Mouse (Mus musculus): ENCODE results near the gene Lrrfip1.
A peak's percentile ranks its signal among the peaks of the same experiment; 100 is the strongest.

The Lrrfip1 gene

DNA sequence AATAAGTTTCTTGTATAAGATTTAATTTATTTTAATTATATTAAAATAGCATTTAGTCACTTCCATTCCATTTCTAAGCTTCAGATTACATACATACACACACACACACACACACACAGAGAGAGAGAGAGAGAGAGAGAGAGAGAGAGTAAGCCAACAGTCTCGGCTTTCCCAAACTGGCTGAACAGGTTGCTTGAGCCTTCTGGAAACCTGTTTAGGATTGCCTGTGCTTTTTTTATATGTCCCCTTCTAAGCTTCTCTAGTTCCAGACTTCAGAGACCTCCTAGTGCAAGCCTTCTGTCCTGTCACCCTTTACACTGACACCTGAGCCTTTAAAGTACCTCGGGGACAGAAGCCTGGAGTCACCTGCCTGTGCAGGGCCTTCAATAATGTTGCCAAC lies 87.1 kb downstream of the Lrrfip1 start:
- no peak for DNase-seq (ENCODE audit: low read depth, low spot score)

DNA sequence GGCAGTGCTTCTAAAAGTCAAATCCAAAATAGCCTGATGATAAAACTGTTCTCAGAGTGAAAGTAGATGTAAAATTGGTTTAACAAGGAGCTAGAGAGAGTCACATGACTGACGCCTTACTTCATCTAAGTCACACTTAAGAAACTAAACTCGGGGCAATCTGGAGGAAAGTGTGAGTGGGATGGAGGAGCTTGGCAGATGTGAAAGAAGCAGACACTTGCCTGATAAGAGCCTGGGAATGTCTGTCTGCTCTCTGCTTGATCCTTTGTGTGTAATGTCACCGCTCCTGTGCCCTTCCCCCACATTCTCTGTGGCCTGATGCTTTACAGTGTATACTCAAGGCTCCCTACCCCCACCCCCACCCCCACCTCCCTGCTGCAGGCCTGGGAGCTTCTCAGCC lies 87.8 kb downstream of the Lrrfip1 start:
- no peak for DNase-seq (ENCODE audit: low read depth, low spot score)

DNA sequence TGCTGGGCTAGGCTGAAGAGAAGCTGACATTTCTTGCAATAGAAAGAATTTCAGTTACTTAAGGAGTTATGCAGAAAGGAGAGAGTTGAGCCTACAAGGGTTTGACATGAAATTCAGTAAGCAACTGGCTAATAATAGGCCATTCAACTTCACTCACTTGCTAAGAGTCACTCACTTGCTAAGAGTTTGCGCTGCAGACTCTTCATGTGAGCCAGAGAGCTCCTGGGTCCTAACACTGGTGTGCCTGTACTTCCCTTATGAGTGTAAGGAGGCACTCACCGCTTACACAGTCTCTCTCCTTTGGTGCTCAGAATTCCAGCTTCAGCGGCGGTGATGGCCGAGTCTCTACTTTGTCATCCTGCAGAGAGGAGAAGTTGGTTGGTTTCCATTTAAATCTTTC lies 88.2 kb downstream of the Lrrfip1 start:
- DNase-seq (ENCODE audit: low read depth, low spot score), result no peak

DNA sequence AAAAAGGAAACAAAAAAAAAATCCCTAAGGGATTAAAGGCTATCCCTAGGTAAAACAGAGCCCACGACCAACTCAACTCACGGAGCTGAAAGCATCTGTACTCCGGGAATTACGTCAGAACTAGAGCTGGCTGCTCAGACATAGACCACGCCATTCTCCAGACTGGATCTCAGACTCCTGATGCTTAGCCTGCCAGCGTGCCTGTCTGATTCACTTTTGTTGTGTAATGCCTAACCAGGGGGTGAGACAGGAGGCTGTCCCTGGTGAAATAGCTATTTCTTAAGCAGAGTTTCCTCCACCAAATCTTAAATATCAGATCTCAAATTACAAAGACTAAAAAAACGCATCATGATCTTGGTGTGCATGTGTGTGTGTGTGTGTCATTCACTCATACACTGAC lies 89.5 kb downstream of the Lrrfip1 start:
- DNase-seq (ENCODE audit: low read depth, low spot score), result no peak

DNA sequence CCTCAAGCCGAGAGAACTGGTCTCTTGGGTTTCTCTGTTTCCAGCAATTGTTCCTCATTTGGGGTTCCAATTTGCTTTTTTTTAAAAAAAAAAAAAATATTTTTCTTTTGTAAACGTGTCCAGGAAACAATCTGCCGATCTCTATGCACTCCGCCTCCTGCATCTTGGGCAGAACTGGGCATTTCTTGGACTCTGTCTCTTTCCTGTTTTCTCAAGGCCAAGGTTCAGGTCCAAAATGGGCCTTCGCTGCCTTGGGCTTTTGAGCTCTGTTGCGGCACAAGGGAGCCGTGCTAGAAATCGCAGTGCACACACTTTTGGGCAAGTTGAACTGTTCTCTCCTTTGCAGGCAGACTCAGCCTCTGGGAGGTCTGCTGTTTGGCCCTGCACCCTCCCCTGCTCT lies 90.4 kb downstream of the Lrrfip1 start:
- DNase-seq (ENCODE audit: low read depth, low spot score), result no peak

DNA sequence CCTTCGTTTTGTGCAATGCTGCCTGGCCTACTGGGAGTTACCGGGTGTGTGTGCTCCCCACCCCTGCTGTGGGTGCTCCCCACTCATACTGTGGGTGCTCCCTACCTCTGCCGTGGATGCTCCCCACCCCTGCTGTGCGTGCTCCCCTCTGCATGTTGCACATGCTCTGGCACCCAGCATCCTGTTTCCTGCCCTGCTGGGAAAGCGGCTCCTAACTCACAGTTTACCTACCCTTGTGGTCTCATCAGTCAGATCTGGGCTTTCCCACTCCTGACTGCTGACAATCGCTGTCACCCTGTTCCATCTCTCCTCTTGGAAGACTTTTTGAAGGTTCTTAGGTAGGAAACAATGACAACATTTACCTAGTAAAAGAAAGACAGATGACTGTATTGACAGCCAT lies 91.9 kb downstream of the Lrrfip1 start:
- DNase-seq (ENCODE audit: low read depth, low spot score), result no peak

DNA sequence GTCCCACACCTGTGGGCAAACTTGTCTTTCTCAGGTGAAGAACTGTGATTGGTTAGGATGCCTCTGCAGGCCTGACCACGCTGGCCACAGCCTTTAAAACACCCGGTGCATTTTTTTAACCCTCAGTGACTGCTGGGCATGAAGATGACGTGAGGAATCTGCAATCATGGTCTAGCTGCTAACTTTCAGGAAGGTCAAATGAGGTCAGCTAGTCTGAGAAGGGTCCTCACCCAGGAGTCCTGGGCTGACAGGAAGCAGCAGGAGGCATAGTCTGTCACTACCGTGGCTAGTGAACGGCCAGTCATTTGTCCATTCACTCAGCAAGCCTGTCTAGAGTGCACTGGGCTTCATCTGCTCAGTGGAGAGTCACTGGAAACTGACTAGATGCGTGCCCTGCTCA lies 93.9 kb downstream of the Lrrfip1 start:
- DNase-seq (ENCODE audit: low read depth, low spot score), result no peak

DNA sequence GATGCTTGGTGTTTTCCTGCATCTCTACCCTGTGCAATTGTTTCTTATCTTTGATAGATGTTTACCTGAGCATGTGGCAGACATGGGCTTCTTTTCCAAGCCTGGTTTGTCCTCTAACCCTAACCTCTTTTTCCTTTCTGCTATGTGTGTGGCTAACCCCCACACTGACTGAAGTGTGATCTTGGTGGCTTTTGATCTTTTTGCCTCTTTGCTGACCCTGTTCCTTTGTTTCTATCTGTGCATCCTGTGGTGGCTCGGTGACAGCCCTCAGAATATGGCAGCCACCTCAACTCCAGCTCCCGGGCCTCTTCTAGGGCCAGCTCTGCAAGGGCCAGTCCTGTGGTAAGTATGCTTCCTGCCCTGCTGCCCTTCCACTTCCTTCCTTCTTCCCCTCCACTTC lies 94.8 kb downstream of the Lrrfip1 start:
- no peak for DNase-seq (ENCODE audit: low read depth, low spot score)

DNA sequence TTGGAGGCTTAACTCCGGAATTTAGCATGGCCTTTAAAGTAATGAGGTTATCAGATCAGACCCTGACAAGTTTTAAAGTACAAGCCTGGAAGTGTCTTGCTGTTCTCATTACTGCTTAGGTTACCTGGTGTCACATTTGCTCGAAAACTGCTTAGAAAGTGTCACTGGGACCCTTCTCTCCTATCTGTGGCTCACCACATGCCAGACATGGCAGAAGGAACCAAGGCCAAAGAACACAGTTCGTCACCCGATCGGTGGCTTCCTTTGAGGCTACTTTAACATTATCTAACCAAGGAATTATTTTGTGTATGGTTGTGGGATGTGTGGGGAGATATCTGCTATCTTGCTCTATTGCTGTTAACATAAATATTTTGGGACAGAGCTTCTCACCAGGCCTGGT lies 95.5 kb downstream of the Lrrfip1 start:
- DNase-seq (ENCODE audit: low read depth, low spot score), result no peak

DNA sequence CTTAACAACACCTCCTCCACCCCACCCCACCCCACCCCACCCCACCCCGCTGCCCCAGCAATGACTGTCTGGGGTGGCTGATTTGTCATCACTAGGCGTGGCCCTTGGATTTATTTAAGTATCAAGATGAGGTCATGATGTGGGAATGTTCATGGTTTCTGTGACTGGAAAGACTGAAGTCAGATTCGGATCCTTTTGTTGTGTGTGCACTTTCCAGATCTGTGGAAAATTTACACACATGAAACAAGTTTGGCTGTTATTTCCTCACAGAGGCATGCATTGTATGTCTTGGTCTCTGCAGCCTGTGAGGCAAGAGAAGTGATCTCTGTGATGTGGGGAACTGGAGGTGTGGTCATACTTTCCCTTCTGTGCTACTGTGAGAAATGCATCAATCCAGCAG lies 96.7 kb downstream of the Lrrfip1 start:
- DNase-seq (ENCODE audit: low read depth, low spot score), result no peak

DNA sequence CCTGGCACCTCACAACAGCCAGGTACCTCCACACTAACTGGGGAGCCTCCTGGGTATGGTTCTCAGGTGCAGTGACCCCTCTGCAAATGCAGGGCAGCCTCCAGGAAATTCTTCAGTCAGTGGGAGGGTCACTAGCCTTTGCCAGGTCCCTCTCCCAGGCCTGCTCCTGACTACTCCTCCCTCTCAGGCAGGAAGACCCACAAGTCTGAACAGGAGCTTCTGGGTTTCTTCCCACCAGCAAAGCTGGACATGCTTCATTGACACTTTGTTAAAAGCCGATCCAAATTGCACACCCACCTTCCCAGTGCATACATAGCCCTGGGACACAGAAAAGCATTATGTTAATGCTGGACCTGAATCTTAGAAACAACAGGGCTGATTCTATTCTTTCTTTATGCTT lies 97.3 kb downstream of the Lrrfip1 start:
- no peak for DNase-seq (ENCODE audit: low read depth, low spot score)

DNA sequence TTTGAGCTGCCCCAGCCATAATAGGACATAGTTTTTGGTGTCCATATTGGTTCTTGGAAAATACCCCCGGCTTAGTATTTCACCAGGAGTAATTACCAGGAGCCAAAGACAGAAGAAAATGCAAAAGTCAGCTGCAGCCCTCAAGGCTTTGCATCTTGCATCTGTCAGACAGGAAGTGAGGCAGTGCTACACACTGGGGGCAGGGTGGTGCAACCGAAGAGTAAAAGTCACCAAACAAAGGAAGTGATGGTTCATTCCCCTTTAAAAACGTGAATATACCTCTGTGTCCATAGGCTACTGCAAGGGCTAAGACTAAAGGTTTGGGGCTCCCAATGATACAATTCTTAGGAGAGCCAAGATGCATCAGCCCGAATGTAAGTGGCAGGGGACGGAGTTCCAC lies 98.0 kb downstream of the Lrrfip1 start:
- no peak for DNase-seq (ENCODE audit: low read depth, low spot score)

DNA sequence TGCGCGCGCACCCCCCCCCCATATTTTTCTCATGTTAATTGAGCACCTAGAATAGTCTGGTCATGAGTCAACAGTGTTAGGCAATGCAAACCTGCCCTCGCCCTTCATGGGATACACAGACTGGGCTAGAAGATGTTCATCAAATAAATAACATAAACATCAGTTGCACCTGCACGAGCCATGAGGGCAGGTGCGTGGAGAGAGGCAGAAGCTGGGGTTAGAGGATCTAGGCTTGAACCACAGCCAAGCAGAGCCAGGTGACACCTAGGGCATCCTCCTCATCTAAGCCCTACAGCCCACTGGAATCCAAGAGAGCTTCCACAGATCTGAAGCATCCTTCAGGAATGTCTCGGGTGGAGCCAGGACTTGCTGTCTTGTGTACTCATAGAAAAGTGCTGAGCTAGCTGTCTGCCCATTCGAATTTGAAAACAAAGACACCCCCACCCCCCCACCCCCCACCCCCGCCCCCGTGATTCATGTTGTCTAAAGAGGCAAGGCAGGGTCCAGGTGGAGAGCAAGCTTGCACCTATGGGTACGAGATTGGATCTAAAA lies 98.8 kb downstream of the Lrrfip1 start:
- DNase-seq (ENCODE audit: low read depth, low spot score), result no peak

DNA sequence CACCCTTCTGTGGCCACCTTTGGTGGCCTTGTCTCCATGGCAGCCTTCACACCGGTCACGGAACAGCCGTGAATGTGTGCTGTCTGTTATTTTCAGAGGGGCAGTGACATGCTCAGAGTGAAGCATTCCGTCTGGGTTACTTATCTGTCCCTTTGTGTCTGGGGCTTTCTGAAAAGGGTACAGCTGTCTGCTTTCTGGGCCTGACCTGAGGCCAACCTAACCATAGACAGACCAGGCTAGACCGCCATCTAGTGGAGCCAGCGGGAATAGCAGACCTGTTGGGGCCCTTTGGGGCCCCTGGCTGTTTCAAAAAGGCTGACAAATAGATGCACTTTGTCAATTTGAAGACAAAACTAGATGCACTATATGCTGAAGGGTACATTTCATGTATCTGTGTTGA lies 100.3 kb downstream of the Lrrfip1 start:
- DNase-seq (ENCODE audit: low read depth, low spot score), result peak; percentile 36

DNA sequence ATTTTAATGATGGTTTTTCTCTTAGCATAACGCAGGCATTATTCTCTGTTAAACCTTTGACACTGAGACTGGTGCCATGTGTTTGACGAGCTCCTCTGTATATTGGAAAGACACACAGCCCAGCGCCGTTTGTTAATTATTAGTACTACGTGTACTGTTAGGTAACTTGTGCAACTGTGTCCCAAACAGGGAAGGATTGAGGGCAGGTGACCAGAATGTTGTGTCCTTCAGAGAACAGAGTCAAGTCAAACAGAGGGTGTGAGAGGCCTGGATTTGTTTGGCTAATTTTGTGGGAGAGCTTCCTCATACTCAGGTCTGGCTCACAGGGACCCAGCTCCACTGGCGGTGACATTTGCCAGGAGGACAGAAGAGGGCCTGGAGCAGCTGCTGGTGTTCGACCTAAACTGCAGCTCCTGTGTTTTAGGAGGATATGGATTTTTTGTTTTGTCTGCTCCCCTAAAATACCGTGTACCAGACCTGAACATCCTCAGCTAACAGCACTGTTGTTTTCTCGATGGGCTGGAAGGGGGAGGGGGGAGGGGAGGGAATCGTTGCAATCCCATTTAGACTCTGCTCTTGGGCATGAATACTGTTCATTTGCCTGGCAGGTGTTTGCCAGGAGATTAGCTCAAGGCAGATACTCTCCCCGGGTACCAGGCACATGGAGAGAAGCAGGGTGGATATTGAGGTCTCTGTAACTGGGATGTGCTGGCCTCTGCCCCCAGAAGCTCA lies 103.3 kb downstream of the Lrrfip1 start:
- no peak for DNase-seq (ENCODE audit: low read depth, low spot score)

DNA sequence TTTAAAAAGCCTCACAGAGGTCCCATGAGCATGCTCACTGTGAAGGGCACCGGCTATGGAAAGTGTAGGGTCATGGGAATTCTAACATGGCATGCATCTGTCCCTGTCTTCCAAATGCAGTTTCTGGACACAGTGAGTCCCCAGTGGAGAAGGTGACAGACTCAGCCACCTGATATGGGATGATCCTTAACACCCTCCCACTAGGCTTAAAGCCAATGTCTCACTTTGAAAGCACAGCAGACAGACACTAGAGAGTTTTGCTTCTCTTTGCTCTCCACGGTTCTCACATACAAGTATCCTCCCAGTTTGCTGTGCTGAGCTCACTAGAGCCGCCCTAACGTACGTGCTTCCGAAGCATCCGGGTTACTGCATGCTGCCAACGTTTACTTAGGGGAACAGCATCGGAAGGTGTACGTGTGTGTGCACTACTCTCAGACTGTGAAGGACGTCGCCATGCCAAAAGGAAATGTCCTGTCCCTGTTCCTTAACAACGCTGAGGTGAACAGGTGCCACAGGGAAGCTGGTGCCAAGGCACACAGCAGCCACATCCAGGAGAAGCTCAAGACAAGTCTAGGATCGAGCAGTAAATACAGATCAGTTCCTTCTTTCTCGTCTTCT lies 104.9 kb downstream of the Lrrfip1 start:
- no peak for DNase-seq (ENCODE audit: low read depth, low spot score)

DNA sequence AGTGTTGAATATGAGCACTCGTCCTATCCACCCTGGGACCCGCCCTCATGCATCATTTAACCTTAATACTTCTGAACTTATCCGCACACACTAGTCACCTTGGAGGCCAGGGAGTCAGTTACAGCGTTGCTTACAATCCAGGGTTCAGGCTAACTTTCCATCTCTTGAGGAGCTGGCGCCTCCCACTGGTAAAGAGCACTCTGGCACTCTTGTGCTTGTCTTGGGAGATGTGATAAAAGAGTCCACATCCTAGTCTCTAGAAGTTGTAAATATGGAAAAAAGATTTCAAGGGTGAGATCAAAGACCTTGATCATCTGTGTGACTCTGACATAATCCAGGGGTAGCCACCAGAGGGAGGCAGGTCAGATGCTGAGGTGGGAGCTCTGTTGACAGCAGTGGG lies 109.0 kb downstream of the Lrrfip1 start:
- DNase-seq (ENCODE audit: low read depth, low spot score), result no peak

DNA sequence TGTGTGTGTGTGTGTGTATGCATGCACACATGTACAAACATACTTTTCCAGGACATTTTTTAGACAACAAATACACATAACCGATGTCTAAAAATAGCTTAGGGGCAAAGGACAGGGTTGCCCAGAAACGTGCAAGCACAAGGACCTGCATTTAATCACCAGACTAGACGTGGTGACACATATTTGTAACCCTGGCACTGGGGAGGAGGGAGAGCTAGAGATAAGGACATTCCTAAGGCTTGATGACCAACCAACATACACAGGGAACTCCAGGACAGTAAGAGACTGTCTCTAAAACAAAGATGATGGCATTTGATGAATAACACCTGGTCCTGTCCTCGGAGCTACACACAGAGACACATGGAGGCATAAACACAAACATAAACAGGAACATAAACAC lies 110.8 kb downstream of the Lrrfip1 start:
- DNase-seq (ENCODE audit: low read depth, low spot score), result no peak

DNA sequence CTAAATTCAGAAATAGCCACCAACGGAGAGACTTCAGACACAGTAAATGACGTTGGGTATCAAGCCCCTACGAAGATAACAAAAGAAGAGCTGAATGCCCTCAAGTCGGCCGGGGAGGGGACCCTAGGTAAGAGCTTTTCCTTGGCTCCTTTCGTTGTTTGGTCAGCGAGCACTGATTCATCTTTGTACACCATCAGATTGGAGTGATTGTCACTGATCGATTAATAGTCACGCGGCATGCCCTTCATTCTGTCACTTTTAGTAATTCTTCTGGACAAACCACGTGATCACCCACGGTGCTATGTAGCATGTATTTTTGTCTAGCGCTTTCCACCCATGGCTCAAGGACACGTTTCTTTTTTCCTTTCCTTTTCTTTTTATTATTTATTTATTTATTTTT lies 113.6 kb downstream of the Lrrfip1 start:
- no peak for DNase-seq (ENCODE audit: low read depth, low spot score)

DNA sequence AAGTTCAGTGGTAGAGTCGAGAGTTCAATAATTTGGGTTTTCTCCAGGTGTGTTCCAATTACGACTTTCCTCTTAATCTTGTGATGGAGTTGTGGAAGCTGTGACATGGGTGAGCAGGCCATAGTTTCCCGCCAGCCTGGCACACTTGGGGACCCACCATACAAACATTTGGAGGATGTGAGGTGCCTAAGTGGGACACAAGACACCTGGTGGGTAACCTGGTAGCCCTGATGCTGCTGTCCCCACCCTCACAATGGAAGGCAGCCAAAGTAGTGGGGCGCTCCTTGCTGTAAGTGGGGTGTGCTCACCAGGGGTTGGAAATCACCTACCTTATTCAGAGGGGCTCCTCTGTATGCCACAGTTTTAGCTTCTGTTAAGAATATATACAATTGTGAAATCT lies 114.1 kb downstream of the Lrrfip1 start:
- no peak for DNase-seq (ENCODE audit: low read depth, low spot score)

DNA sequence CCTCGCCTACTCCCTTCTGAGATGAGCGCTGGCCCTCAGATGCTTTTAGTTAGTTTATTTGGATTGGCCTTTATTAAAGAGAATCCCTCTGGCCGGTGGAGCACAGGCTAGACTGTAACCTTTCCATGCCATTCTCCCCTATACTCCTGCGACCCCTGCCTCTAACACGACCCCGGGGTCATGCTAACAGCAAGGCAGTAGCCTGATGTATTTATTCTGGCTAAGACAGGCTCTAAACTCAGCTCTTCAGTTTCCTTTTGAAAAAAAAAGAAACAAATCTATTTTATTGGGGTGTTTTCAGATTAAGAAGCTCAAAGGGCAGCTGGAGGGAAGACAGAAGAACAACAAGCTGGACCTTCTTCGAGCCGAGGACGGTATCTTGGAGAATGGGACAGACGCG lies 123.6 kb downstream of the Lrrfip1 start:
- no peak for DNase-seq (ENCODE audit: low read depth, low spot score)

DNA sequence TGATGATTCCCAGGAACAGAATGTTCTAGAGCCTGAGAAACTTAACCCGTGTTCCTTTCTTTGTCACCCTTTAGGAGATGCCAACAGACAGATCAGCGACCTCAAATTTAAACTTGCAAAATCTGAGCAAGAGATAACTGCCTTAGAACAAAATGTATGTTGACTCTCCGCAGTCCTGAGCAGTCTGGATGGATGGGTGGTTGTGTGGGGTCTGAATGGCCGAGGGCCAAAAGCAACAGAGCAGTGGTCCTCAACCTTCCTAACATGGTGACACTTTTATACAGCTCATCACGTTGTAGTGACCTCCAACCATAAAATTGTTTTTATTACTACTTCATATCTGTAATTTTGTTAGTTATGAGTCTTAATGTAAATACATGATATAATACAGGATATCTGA lies 124.5 kb downstream of the Lrrfip1 start:
- DNase-seq (ENCODE audit: low read depth, low spot score), result no peak

DNA sequence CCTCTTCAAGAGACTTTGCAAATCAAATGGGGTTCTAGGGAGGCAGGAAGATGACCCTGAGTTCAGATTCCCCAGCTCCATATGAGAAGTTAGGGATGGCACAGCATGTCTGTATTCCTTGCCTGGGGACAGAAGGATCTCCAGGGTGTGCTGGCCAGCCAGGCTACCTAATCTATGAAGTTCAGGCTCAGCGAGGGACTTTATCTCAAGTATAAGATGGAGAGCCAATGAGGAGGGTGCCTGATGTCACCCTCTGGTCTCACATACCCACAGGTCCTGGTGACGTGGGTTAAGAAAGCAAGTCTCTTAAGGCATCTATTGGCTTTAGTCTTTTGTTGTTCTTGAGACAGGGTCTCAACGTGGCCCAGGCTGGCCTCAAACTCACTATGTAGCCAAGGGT lies 124.9 kb downstream of the Lrrfip1 start:
- no peak for DNase-seq (ENCODE audit: low read depth, low spot score)

DNA sequence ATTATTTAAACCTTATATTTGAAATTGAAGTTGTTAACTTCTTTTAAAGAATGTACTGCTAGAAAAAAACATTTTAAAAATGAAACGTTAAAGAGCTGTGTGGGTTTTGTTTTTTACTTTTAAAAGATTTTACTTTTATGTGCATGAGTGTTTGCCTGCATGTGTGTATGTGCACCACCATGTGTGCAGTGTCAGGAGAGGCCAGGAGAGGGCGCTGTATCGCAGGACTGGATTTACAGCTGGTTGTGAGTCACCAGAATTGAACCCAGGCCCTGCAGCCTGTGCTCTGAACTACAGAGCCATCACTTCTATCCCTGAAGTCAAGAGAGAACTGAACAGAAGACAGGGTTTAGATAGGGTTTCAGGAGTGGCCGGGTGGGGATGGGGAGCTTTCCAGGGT lies 130.3 kb downstream of the Lrrfip1 start:
- DNase-seq (ENCODE audit: low read depth, low spot score), result no peak
